Comparison of ENCODE assay signal across 22 mouse cellular contexts in the genomic region with DNA sequence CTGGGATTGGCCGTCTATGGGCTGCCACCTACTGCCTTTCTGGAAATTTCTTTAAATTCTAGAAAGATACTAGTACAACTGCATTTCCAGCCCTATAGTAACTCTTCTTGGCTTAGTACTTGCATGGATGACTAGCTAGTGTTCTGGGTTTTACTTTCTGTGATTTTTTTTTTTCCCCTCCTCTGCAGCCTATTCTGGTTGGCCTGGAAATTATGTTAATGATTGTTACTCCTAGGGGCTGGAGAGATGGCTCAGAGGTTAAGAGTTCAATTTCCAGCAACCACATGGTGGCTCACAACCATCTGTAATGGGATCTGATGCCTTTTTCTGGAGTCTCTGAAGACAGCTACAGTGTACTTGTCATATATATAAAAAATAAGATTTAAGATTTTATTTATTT. TPM values are rescaled to one million over a fixed set of nuclear protein-coding genes. Genes with fewer than 3 reads are reported as not detected.
DNase-seq lines count a peak whose midpoint lies in the region; ATAC-seq lines count a peak whose summit lies in the region.
"Had no signal": no experiment of that assay in that cellular context is flagged by ENCODE, and none has a peak within 500 bp of the region (broad histone marks: within the 10 kb centered on the region; RNA-seq: fewer than 3 reads in every experiment).

No protein-coding gene starts in this region.

- no peaks in the 10 kb centered on the region for H3K36me3 ChIP-seq in heart, embryonic 12.5 days
- H3K36me3 ChIP-seq: embryonic facial prominence, embryonic 10.5 days; embryonic facial prominence, embryonic 12.5 days; forebrain, embryonic 15.5 days had no signal

- no peak overlapping the region for H3K4me3 ChIP-seq in heart, embryonic 12.5 days
- H3K4me3 ChIP-seq: embryonic facial prominence, embryonic 10.5 days; embryonic facial prominence, embryonic 12.5 days; forebrain, embryonic 13.5 days; forebrain, embryonic 15.5 days had no signal

- DNase-seq in heart, adult 11 months: peak; percentile 24
- DNase-seq in kidney, adult 9 months: peak; percentile 49
- DNase-seq in kidney, postnatal 10 days: no peak
- peak; percentile 16 for DNase-seq in yolk sac, embryonic 10.5 days (ENCODE audit: low spot score)
- no peak for DNase-seq in c-Kit-positive CD71-positive TER-119-positive erythroid progenitor cells, embryonic 14.5 days (ENCODE audit: low spot score)
- DNase-seq: adrenal gland, adult 8-10 months; adrenal gland, postnatal 14 days; adrenal gland, postnatal 36 days; B cell, adult 2 months; cerebellum, adult 11 months; cerebellum, adult 18-20 months; cerebellum, adult 9-10 months; cerebellum, postnatal 10 days; cerebellum, postnatal 25 days; forebrain, postnatal 0 days had no signal

- no peak for ATAC-seq in heart, embryonic 12.5 days (ENCODE audit: insufficient number of reproducible peaks, low FRiP score)
- ATAC-seq: activated CD4-positive, CD25-positive, alpha-beta regulatory T cell, adult 4 months; CD4-positive, CD25-positive, alpha-beta regulatory T cell, adult 4 months; forebrain, embryonic 13.5 days; forebrain, embryonic 15.5 days; forebrain, postnatal 0 days had no signal

- H3K9me3 ChIP-seq in heart, embryonic 12.5 days (replicated peaks): no peaks in the 10 kb centered on the region
- H3K9me3 ChIP-seq: embryonic facial prominence, embryonic 10.5 days; embryonic facial prominence, embryonic 12.5 days; forebrain, embryonic 13.5 days; forebrain, embryonic 15.5 days had no signal

- 86% methylated on average over 1 of the region's 1 CpGs for WGBS in heart, embryonic 12.5 days

- no peak overlapping the region for H3K9ac ChIP-seq in heart, embryonic 12.5 days
- H3K9ac ChIP-seq: embryonic facial prominence, embryonic 12.5 days; forebrain, embryonic 13.5 days; forebrain, embryonic 15.5 days; forebrain, postnatal 0 days had no signal

- H3K27me3 ChIP-seq in heart, embryonic 12.5 days (replicated peaks): no peaks in the 10 kb centered on the region
- H3K27me3 ChIP-seq: embryonic facial prominence, embryonic 12.5 days; forebrain, embryonic 13.5 days; forebrain, embryonic 15.5 days had no signal

- no peak overlapping the region for H3K27ac ChIP-seq in heart, embryonic 12.5 days (ENCODE audit: poor library complexity, severe bottlenecking)
- H3K27ac ChIP-seq: embryonic facial prominence, embryonic 10.5 days; embryonic facial prominence, embryonic 12.5 days; forebrain, embryonic 13.5 days; forebrain, embryonic 15.5 days had no signal

- no peak overlapping the region for H3K4me2 ChIP-seq in heart, embryonic 12.5 days
- H3K4me2 ChIP-seq: embryonic facial prominence, embryonic 12.5 days; forebrain, embryonic 13.5 days; forebrain, embryonic 15.5 days had no signal

- H3K4me1 ChIP-seq in heart, embryonic 12.5 days (replicated peaks): peaks cover 28% of the 10 kb centered on the region
- H3K4me1 ChIP-seq: embryonic facial prominence, embryonic 12.5 days; forebrain, embryonic 13.5 days; forebrain, embryonic 15.5 days had no signal

RNA-seq across cellular contexts. Expression of gene Fbxw7, which starts 35.4 kb away (rescaled TPM):
- 6.9 and 8.0 TPM in 2 replicates for polyA plus RNA-seq in heart, embryonic 12.5 days (2016; fragmentation: Nextera tagmentation; extraction: Ambion mirVana)

Comparison
In these comparisons a context has a peak if more than half of its experiments do, and no peak if none do; other contexts are left out.
1. DNase-seq: peak in heart, adult 11 months (single experiment), kidney, adult 9 months (single experiment) and yolk sac, embryonic 10.5 days (single experiment); none in kidney, postnatal 10 days (single experiment) and c-Kit-positive CD71-positive TER-119-positive erythroid progenitor cells, embryonic 14.5 days (single experiment).